Mouse (Mus musculus) thymus, adult 2 months (tissue): Measurements from ENCODE around the gene Zkscan4. TPM values are rescaled to one million over a fixed set of nuclear protein-coding genes. Genes with fewer than 3 reads are reported as not detected.

ENCODE experiments used
- DNase-seq: peaks from one replicate; pipeline ENCODE4 v3.0.0; 2021
- H3K27ac ChIP-seq: fragments of 200-500 bp; 2 replicates; pipeline ENCODE4 v1.5.1; 2012; ENCODE audit warnings: low read length, control low read depth; ENCODE audit not compliant: control insufficient read depth, insufficient read depth
- H3K27me3 ChIP-seq: fragments of 200-500 bp; 2 replicates; pipeline ENCODE4 v1.6.1; 2012; ENCODE audit warnings: mild to moderate bottlenecking, low read length, moderate library complexity, mixed read lengths; ENCODE audit not compliant: control insufficient read depth, insufficient read depth
- H3K36me3 ChIP-seq: fragments of 200-500 bp; 2 replicates; pipeline ENCODE4 v1.6.1; 2012; ENCODE audit warnings: mild to moderate bottlenecking, low read length, moderate library complexity; ENCODE audit not compliant: control insufficient read depth, insufficient read depth
- H3K4me1 ChIP-seq: fragments of 200-500 bp; replicated peaks from 2 replicates; pipeline ENCODE4 v1.6.1; 2012; ENCODE audit warnings: low read length; ENCODE audit not compliant: control insufficient read depth, insufficient read depth
- H3K4me3 ChIP-seq: fragments of 200-500 bp; 2 replicates; pipeline ENCODE4 v1.5.1; 2012; ENCODE audit warnings: mild to moderate bottlenecking, low read length, control low read depth, moderate library complexity; ENCODE audit not compliant: control insufficient read depth, insufficient read depth
- CTCF ChIP-seq: fragments of 200-500 bp; IDR thresholded peaks from 2 replicates; pipeline ENCODE4 v1.5.1; 2012; ENCODE audit warnings: mild to moderate bottlenecking, control low read depth, low read length, moderate library complexity, borderline replicate concordance; ENCODE audit not compliant: control insufficient read depth, poor library complexity, insufficient read depth; ENCODE audit errors: extremely low read depth
- POLR2A ChIP-seq: fragments of 200-500 bp; IDR thresholded peaks from 2 replicates; pipeline ENCODE4 v1.6.1; 2012; ENCODE audit warnings: mild to moderate bottlenecking, low read length, control low read depth, moderate library complexity; ENCODE audit not compliant: control insufficient read depth, poor library complexity, insufficient read depth; ENCODE audit errors: extremely low read depth
- WGBS: fragments of 180-500 bp; shearing (Covaris S2); methylation state at CpG from one replicate; pipeline ENCODE4 v1.1.7; 2018; 5-methylcytosine and 5-hydroxymethylcytosine counted together
- polyA plus RNA-seq: library from polyadenylated mRNA; depleted of rRNA; stranded (reverse); fragments of >200 nt; gene quantifications from 2 replicates; pipeline ENCODE4 v1.2.3, GENCODE M21; 2012; rRNA removed

Gene Zkscan4
- polyA plus RNA-seq, 1 experiment = 0.26 TPM

DNA sequence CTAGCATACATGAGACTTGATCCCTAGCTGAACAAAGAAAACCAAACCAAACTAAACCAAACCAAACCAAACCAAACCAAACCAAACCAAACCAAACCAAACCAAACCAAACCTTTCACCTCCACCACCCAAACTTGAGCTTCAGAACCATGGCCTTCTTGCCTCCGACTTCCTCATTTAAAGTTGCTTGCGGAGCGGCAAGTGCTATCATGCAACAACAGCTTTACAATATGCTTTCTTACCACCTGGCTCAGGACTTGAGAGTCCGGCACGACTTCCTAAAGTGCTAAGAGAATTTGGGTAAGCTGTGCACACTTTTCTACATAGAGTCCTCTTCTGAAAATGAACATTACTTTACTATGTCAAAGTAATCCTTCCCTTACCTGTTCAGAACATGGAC, 23.6 kb downstream of the Zkscan4 start:
- TF ChIP-seq CTCF = no peak
- no peak for TF ChIP-seq POLR2A
- no peaks in the 10 kb centered on the region for H3K4me1 ChIP-seq
- H3K27ac ChIP-seq = no peak overlapping the region
- no peak for DNase-seq
- H3K36me3 ChIP-seq = no peaks in the 10 kb centered on the region
- no peak overlapping the region for H3K4me3 ChIP-seq
- H3K27me3 ChIP-seq = no peaks in the 10 kb centered on the region
- 91% methylated on average over 5 of the region's 5 CpGs for WGBS

DNA sequence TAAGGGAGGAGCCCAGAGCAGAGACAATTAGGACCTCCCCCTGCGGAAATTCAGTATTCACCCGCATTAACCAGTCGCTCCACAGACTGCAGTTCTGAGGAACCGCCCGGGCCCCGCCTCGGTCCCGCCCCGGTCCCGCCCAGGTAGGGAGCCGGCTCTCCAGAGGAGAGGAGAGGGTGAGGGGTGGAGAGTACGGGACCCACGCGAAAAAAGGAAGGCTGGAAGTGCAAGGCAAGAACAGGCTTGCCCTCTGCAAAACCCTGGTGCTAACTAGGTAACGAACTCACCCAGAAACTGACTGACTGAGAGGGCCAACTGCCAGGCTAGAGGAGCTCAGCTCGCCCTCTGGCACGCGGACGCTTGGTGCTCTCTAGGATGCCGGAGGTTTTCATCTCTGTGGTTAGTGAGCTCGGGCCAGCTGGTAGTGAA, 27.5 kb downstream of the Zkscan4 start:
- TF ChIP-seq POLR2A = no peak
- 0 out of 2 replicates have a peak, but pooled peaks have one; percentile 31 for TF ChIP-seq CTCF
- under 1% methylated on average over 21 of the region's 21 CpGs for WGBS

DNA sequence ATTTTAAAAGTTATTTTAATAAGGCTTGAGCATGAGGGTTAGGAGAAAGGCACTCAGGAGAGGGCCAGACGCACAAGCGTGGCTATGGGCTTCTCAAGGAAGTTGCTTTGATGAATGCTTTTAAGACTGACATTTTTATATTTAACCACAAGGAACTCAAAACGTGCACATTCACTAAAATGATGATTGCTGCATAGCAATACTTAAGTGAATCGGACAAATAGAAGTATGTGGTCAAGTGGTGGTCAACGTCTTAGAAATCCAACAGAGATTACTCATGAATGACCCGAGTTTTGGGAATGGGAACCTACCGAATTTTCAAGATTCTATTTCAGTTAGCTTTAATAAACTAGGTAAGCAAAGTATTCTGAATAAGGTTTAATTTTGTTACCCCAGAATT, 51.4 kb downstream of the Zkscan4 start:
- DNase-seq = no peak
- peaks cover 3% of the 10 kb centered on the region; the same call in 1 of the 2 replicates for H3K36me3 ChIP-seq
- peaks cover 2% of the 10 kb centered on the region; the same call in 1 of the 2 replicates for H3K4me1 ChIP-seq
- WGBS = 32% methylated on average over 7 of the region's 7 CpGs
- no peak for TF ChIP-seq POLR2A
- no peak overlapping the region for H3K4me3 ChIP-seq
- H3K27me3 ChIP-seq = no peaks in the 10 kb centered on the region
- no peak overlapping the region for H3K27ac ChIP-seq

More for the DNA sequence above, 27.5 kb downstream of the Zkscan4 start:
- no peaks in the 10 kb centered on the region for H3K36me3 ChIP-seq
- H3K4me1 ChIP-seq = no peaks in the 10 kb centered on the region
- H3K27me3 ChIP-seq = no peaks in the 10 kb centered on the region
- H3K4me3 ChIP-seq = peak overlapping the region; percentile 80
- peak; percentile 71 for DNase-seq
- peak overlapping the region; percentile 53 for H3K27ac ChIP-seq

DNA sequence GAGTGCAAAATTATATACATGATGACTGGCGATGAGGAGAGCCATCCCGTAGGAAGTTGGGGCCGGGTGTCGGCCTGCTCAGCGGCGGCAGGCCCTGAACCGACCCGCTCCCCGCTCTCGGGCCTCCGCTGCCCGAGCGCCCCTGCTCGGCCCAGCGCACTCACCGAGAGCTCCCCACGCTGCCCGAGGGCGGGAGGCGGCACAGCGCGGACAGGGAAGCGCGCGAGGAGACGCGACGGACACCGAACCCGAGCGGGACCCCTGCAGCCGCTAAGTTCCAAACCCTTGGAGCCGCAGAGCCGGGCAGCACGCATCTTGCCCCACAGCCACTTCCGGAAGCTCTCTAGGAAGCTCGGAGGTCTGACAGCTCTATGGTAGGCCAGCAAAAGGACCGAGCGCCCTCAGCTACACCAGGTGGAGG, 52.1 kb downstream of the Zkscan4 start, which contains the start of gene Zkscan8:
Zkscan8 (minus strand) TSS at position 340 of the 421 bp plus-strand sequence.
- Histone ChIP-seq H3K4me1 (peaks cover 2% of the 10 kb centered on the region; the same call in 1 of the 2 replicates), H3K4me3 (peak within 1 kb of the TSS; percentile 62), H3K36me3 (peaks cover 1% of the 10 kb centered on the region; the same call in 1 of the 2 replicates), H3K27ac (no peak within 1 kb of the TSS), H3K27me3 (no peaks in the 10 kb centered on the region)
- DNase-seq = peak; percentile 92
- TF ChIP-seq CTCF = no peak
- no peak for TF ChIP-seq POLR2A
- WGBS = under 1% methylated on average over 39 of the region's 39 CpGs

Other genes starting within 250 kb of the Zkscan4 start
- gene Gpx5, start 186.2 kb upstream of the Zkscan4 start, polyA plus RNA-seq = not detected in 2 replicates
- gene Gpx6, start 166.8 kb upstream of the Zkscan4 start, polyA plus RNA-seq = 0.36 and 0.38 TPM in 2 replicates
- gene Olfr1367, start 132.0 kb upstream of the Zkscan4 start, polyA plus RNA-seq = not detected in 2 replicates
- 1.5 and 1.6 TPM in 2 replicates for gene Zscan12, start 116.1 kb upstream of the Zkscan4 start, polyA plus RNA-seq
- gene Zkscan3, start 76.2 kb upstream of the Zkscan4 start, polyA plus RNA-seq = 24.8 and 30.4 TPM in 2 replicates
- 0.36 and 0.55 TPM in 2 replicates for gene Pgbd1, start 37.8 kb upstream of the Zkscan4 start, polyA plus RNA-seq
- 8.2 and 11.3 TPM in 2 replicates for gene Zscan26, start 25.2 kb upstream of the Zkscan4 start, polyA plus RNA-seq
- 0.11 and 0.12 TPM in 2 replicates for gene Nkapl, start 10.4 kb upstream of the Zkscan4 start, polyA plus RNA-seq
- gene Gm10065, start 534 bp downstream of the Zkscan4 start, polyA plus RNA-seq = not detected in 2 replicates
- 0.07 and 0.09 TPM in 2 replicates for gene AK157302, start 16.3 kb downstream of the Zkscan4 start, polyA plus RNA-seq
- gene Gm11273, start 22.5 kb downstream of the Zkscan4 start, polyA plus RNA-seq = 5.6 and 9.5 TPM in 2 replicates
- gene Zkscan8, start 52.2 kb downstream of the Zkscan4 start, polyA plus RNA-seq = 4.9 and 5.3 TPM in 2 replicates
- gene Olfr1366, start 63.9 kb downstream of the Zkscan4 start, polyA plus RNA-seq = not detected in 2 replicates
- not detected in 2 replicates for gene Olfr1535, start 81.0 kb downstream of the Zkscan4 start, polyA plus RNA-seq
- gene Olfr1364, start 102.9 kb downstream of the Zkscan4 start, polyA plus RNA-seq = not detected in 2 replicates
- not detected in 2 replicates for gene Olfr1362, start 135.1 kb downstream of the Zkscan4 start, polyA plus RNA-seq
- not detected in 2 replicates for gene Olfr11, start 163.6 kb downstream of the Zkscan4 start, polyA plus RNA-seq
- gene Olfr1361, start 184.5 kb downstream of the Zkscan4 start, polyA plus RNA-seq = not detected in 2 replicates
- gene Olfr1360, start 198.5 kb downstream of the Zkscan4 start, polyA plus RNA-seq = not detected in 2 replicates
- not detected in 2 replicates for gene Olfr1359, start 219.2 kb downstream of the Zkscan4 start, polyA plus RNA-seq
- 118 and 183 TPM in 2 replicates for gene Hist1h2bl, start 237.2 kb downstream of the Zkscan4 start, polyA plus RNA-seq
- 227 and 343 TPM in 2 replicates for gene Hist1h2ai, start 237.5 kb downstream of the Zkscan4 start, polyA plus RNA-seq
- 670 and 733 TPM in 2 replicates for gene Hist1h3h, start 238.8 kb downstream of the Zkscan4 start, polyA plus RNA-seq
- 76.1 and 110 TPM in 2 replicates for gene Hist1h2bm, start 243.1 kb downstream of the Zkscan4 start, polyA plus RNA-seq